Mouse (Mus musculus): ENCODE measurements around the gene Traf3ip3. TPM values are rescaled to one million over a fixed set of nuclear protein-coding genes. Genes with fewer than 3 reads are reported as not detected.

Gene Traf3ip3
- polyA plus RNA-seq, 1 experiment from 2014 or later = 1.4 TPM

- no peak for ATAC-seq (ENCODE audit: low FRiP score)
- Histone ChIP-seq H3K9ac (ENCODE audit: low read length) (peak overlapping the region; percentile 72), H3K4me1 (ENCODE audit: control insufficient read depth, insufficient read depth, low read length) (peaks cover 5% of the 10 kb centered on the region; the same call in 1 of the 2 replicates), H3K9me3 (ENCODE audit: control insufficient read depth, low read length) (no peaks in the 10 kb centered on the region), H3K27ac (ENCODE audit: low read depth, low read length) (no peak overlapping the region), H3K4me3 (ENCODE audit: low read depth, low read length) (peak overlapping the region; percentile 60), H3K27me3 (ENCODE audit: control insufficient read depth, insufficient read depth, low read length) (no peaks in the 10 kb centered on the region), H3K4me2 (peak overlapping the region; percentile 61), H3K36me3 (ENCODE audit: control insufficient read depth, insufficient read depth, low read length) (no peaks in the 10 kb centered on the region)
- WGBS = 91% methylated on average over 13 of the region's 13 CpGs
- no peak for DNase-seq (ENCODE audit: low spot score, missing footprints)
Observed at GRCm38 (mm10) chr1:193174143-193174733, 27.3 kb downstream of the Traf3ip3 start.

- H3K4me1 ChIP-seq (ENCODE audit: control insufficient read depth, insufficient read depth, low read length) = peaks cover 5% of the 10 kb centered on the region; the same call in 1 of the 2 replicates
- peak overlapping the region; percentile 60 for H3K4me3 ChIP-seq (ENCODE audit: low read depth, low read length)
- 25% methylated on average over 9 of the region's 9 CpGs for WGBS
- ATAC-seq (ENCODE audit: low FRiP score) (no peak), DNase-seq (ENCODE audit: low spot score, missing footprints) (no peak)
- H3K27ac ChIP-seq (ENCODE audit: low read depth, low read length) = no peak overlapping the region
- peak overlapping the region; percentile 72 for H3K9ac ChIP-seq (ENCODE audit: low read length)
- H3K9me3 ChIP-seq (ENCODE audit: control insufficient read depth, low read length) = no peaks in the 10 kb centered on the region
- H3K27me3 ChIP-seq (ENCODE audit: control insufficient read depth, insufficient read depth, low read length) = no peaks in the 10 kb centered on the region
- H3K4me2 ChIP-seq = peak overlapping the region; percentile 61
- H3K36me3 ChIP-seq (ENCODE audit: control insufficient read depth, insufficient read depth, low read length) = no peaks in the 10 kb centered on the region
Observed at GRCm38 (mm10) chr1:193173810-193174129, 27.7 kb downstream of the Traf3ip3 start.

- no peaks in the 10 kb centered on the region for H3K27me3 ChIP-seq (ENCODE audit: control insufficient read depth, insufficient read depth, low read length)
- ATAC-seq (ENCODE audit: low FRiP score) = peak; percentile 100
- WGBS = 1% methylated on average over 48 of the region's 48 CpGs
- DNase-seq (ENCODE audit: low spot score, missing footprints) = peak; percentile 99
- H3K36me3 ChIP-seq (ENCODE audit: control insufficient read depth, insufficient read depth, low read length) = no peaks in the 10 kb centered on the region
- peak overlapping the region; percentile 75 for H3K4me2 ChIP-seq
- H3K27ac ChIP-seq (ENCODE audit: low read depth, low read length) = no peak overlapping the region
- H3K4me3 ChIP-seq (ENCODE audit: low read depth, low read length) = peak overlapping the region; percentile 60
- H3K4me1 ChIP-seq (ENCODE audit: control insufficient read depth, insufficient read depth, low read length) = peaks cover 5% of the 10 kb centered on the region; the same call in 1 of the 2 replicates
- H3K9ac ChIP-seq (ENCODE audit: low read length) = peak overlapping the region; percentile 73
- H3K9me3 ChIP-seq (ENCODE audit: control insufficient read depth, low read length) = no peaks in the 10 kb centered on the region
Observed at GRCm38 (mm10) chr1:193172991-193173809, 28.3 kb downstream of the Traf3ip3 start.

- DNase-seq (ENCODE audit: low spot score, missing footprints) = no peak
- Histone ChIP-seq H3K4me1 (ENCODE audit: control insufficient read depth, insufficient read depth, low read length) (peaks cover 5% of the 10 kb centered on the region; the same call in 1 of the 2 replicates), H3K27ac (ENCODE audit: low read depth, low read length) (no peak overlapping the region), H3K9me3 (ENCODE audit: control insufficient read depth, low read length) (no peaks in the 10 kb centered on the region), H3K4me2 (no peak overlapping the region), H3K27me3 (ENCODE audit: control insufficient read depth, insufficient read depth, low read length) (no peaks in the 10 kb centered on the region), H3K9ac (ENCODE audit: low read length) (no peak overlapping the region), H3K4me3 (ENCODE audit: low read depth, low read length) (no peak overlapping the region), H3K36me3 (ENCODE audit: control insufficient read depth, insufficient read depth, low read length) (no peaks in the 10 kb centered on the region)
- ATAC-seq (ENCODE audit: low FRiP score) = no peak
- 91% methylated on average over 2 of the region's 2 CpGs for WGBS
Observed at GRCm38 (mm10) chr1:193169856-193170255, 31.6 kb downstream of the Traf3ip3 start.

GRCm38 (mm10) chr1:193169228-193169627 lies 32.3 kb downstream of the Traf3ip3 start:
- H3K9me3 ChIP-seq (ENCODE audit: control insufficient read depth, low read length) = no peaks in the 10 kb centered on the region
- DNase-seq (ENCODE audit: low spot score, missing footprints) (no peak), ATAC-seq (ENCODE audit: low FRiP score) (no peak)
- WGBS = 88% methylated on average over 7 of the region's 7 CpGs
- H3K27me3 ChIP-seq (ENCODE audit: control insufficient read depth, insufficient read depth, low read length) = no peaks in the 10 kb centered on the region
- H3K4me2 ChIP-seq = no peak overlapping the region
- no peak overlapping the region for H3K27ac ChIP-seq (ENCODE audit: low read depth, low read length)
- no peaks in the 10 kb centered on the region for H3K36me3 ChIP-seq (ENCODE audit: control insufficient read depth, insufficient read depth, low read length)
- H3K4me3 ChIP-seq (ENCODE audit: low read depth, low read length) = no peak overlapping the region
- peaks cover 5% of the 10 kb centered on the region; the same call in 1 of the 2 replicates for H3K4me1 ChIP-seq (ENCODE audit: control insufficient read depth, insufficient read depth, low read length)
- H3K9ac ChIP-seq (ENCODE audit: low read length) = no peak overlapping the region

GRCm38 (mm10) chr1:193167746-193168145 lies 33.8 kb downstream of the Traf3ip3 start, which contains the start of gene A130010J15Rik:
Gene A130010J15Rik, plus strand, starts transcription at chr1:193168046.
- H3K9ac ChIP-seq (ENCODE audit: low read length) = no peak within 1 kb of the TSS
- 91% methylated on average over 3 of the region's 3 CpGs for WGBS
- no peak within 1 kb of the TSS for H3K4me2 ChIP-seq
- DNase-seq (ENCODE audit: low spot score, missing footprints) (no peak), ATAC-seq (ENCODE audit: low FRiP score) (no peak)
- H3K9me3 ChIP-seq (ENCODE audit: control insufficient read depth, low read length) = no peaks in the 10 kb centered on the region
- no peaks in the 10 kb centered on the region for H3K36me3 ChIP-seq (ENCODE audit: control insufficient read depth, insufficient read depth, low read length)
- no peaks in the 10 kb centered on the region for H3K27me3 ChIP-seq (ENCODE audit: control insufficient read depth, insufficient read depth, low read length)
- 0 out of 2 replicates have a peak, but pooled peaks cover 5% of the 10 kb centered on the region for H3K4me1 ChIP-seq (ENCODE audit: control insufficient read depth, insufficient read depth, low read length)
- no peak within 1 kb of the TSS for H3K27ac ChIP-seq (ENCODE audit: low read depth, low read length)
- no peak within 1 kb of the TSS for H3K4me3 ChIP-seq (ENCODE audit: low read depth, low read length)

GRCm38 (mm10) chr1:193160317-193161032 lies 41.0 kb downstream of the Traf3ip3 start:
- DNase-seq (ENCODE audit: low spot score, missing footprints) (peak; percentile 96), ATAC-seq (ENCODE audit: low FRiP score) (peak; percentile 76)
- H3K9ac ChIP-seq (ENCODE audit: low read length) = peak overlapping the region; percentile 38; the same call in 1 of the 2 replicates
- no peaks in the 10 kb centered on the region for H3K9me3 ChIP-seq (ENCODE audit: control insufficient read depth, low read length)
- H3K4me2 ChIP-seq = peak overlapping the region; percentile 42
- H3K4me3 ChIP-seq (ENCODE audit: low read depth, low read length) = no peak overlapping the region
- no peaks in the 10 kb centered on the region for H3K36me3 ChIP-seq (ENCODE audit: control insufficient read depth, insufficient read depth, low read length)
- no peak overlapping the region for H3K27ac ChIP-seq (ENCODE audit: low read depth, low read length)
- H3K4me1 ChIP-seq (ENCODE audit: control insufficient read depth, insufficient read depth, low read length) = 0 out of 2 replicates have a peak, but pooled peaks cover 2% of the 10 kb centered on the region
- no peaks in the 10 kb centered on the region for H3K27me3 ChIP-seq (ENCODE audit: control insufficient read depth, insufficient read depth, low read length)
- WGBS = 16% methylated on average over 18 of the region's 18 CpGs

- Histone ChIP-seq H3K4me3 (ENCODE audit: low read depth, low read length) (no peak overlapping the region), H3K4me2 (no peak overlapping the region), H3K27me3 (ENCODE audit: control insufficient read depth, insufficient read depth, low read length) (peaks cover 2% of the 10 kb centered on the region; the same call in 1 of the 2 replicates), H3K36me3 (ENCODE audit: control insufficient read depth, insufficient read depth, low read length) (no peaks in the 10 kb centered on the region), H3K27ac (ENCODE audit: low read depth, low read length) (no peak overlapping the region), H3K9ac (ENCODE audit: low read length) (no peak overlapping the region), H3K9me3 (ENCODE audit: control insufficient read depth, low read length) (no peaks in the 10 kb centered on the region), H3K4me1 (ENCODE audit: control insufficient read depth, insufficient read depth, low read length) (0 out of 2 replicates have a peak, but pooled peaks cover 2% of the 10 kb centered on the region)
- no peak for ATAC-seq (ENCODE audit: low FRiP score)
- DNase-seq (ENCODE audit: low spot score, missing footprints) = no peak
- 50% methylated on average over 1 of the region's 1 CpGs for WGBS
Observed at GRCm38 (mm10) chr1:193159613-193160012, 41.9 kb downstream of the Traf3ip3 start.
